Mouse (Mus musculus): ENCODE results near the gene Snx30. TPM values are rescaled to one million over a fixed set of nuclear protein-coding genes. Genes with fewer than 3 reads are reported as not detected.

Snx30 gene
- 1.2 and 1.6 TPM in 2 replicates for polyA plus RNA-seq (2012; rRNA removed)
- 2.2 and 2.5 TPM in 2 replicates for polyA plus RNA-seq (2014; fragmentation: Nextera tagmentation; extraction: Ambion mirVana)

GRCm38 (mm10) chr4:59805181-59805967 lies at the start of gene Snx30:
Gene Snx30, plus strand, starts transcription at chr4:59805840.
- H3K36me3 ChIP-seq (replicated peaks; ENCODE audit: control insufficient read depth, insufficient read depth, low read depth), result no peaks in the 10 kb centered on the region
- H3K9me3 ChIP-seq (ENCODE audit: control insufficient read depth, low read length), result no peaks in the 10 kb centered on the region
- H3K4me1 ChIP-seq (replicated peaks; ENCODE audit: control insufficient read depth in 2 of 2, insufficient read depth in 2 of 2, low read length in 1 of 2), result peaks cover 15 to 26% of the 10 kb centered on the region in 2 experiments
- no peaks in the 10 kb centered on the region for H3K27me3 ChIP-seq (ENCODE audit: control insufficient read depth, insufficient read depth, low read length)
- peak within 1 kb of the TSS; percentile 77 for H3K9ac ChIP-seq (replicated peaks)
- ATAC-seq (ENCODE audit: insufficient read depth) (peak; percentile 84), DNase-seq (ENCODE audit: low read depth in 3 of 3, low spot score in 3 of 3) (peak; percentile 74 to 75 (median 74))
- peak within 1 kb of the TSS; percentile 86 to 96 for H3K4me3 ChIP-seq (ENCODE audit: insufficient read depth in 1 of 2, low read depth in 2 of 2, low read length in 2 of 2)
- TF ChIP-seq CTCF (IDR thresholded peaks at IDR 0.05; ENCODE audit: low read depth) (no peak), EP300 (IDR thresholded peaks at IDR 0.05; ENCODE audit: low read depth) (no peak)
- WGBS (ENCODE audit: insufficient replicate concordance), result 6% methylated on average over 45 of the region's 45 CpGs
- peak within 1 kb of the TSS; percentile 4 for H3K27ac ChIP-seq
- peak within 1 kb of the TSS; percentile 100 for H3K4me2 ChIP-seq (ENCODE audit: low read depth)

- no peaks in the 10 kb centered on the region for H3K36me3 ChIP-seq (replicated peaks; ENCODE audit: control insufficient read depth, insufficient read depth, low read depth)
- no peak overlapping the region for H3K4me2 ChIP-seq (ENCODE audit: low read depth)
- DNase-seq (ENCODE audit: low read depth in 3 of 3, low spot score in 3 of 3) (no peak), ATAC-seq (ENCODE audit: insufficient read depth) (no peak)
- H3K27me3 ChIP-seq (ENCODE audit: control insufficient read depth, insufficient read depth, low read length), result no peaks in the 10 kb centered on the region
- H3K4me3 ChIP-seq (ENCODE audit: insufficient read depth in 1 of 2, low read depth in 2 of 2, low read length in 2 of 2), result no peak overlapping the region
- no peak overlapping the region for H3K27ac ChIP-seq
- H3K9me3 ChIP-seq (ENCODE audit: control insufficient read depth, low read length), result no peaks in the 10 kb centered on the region
- whole genome bisulfite sequencing (ENCODE audit: insufficient replicate concordance), result 59% methylated on average over 9 of the region's 9 CpGs
- TF ChIP-seq EP300 (IDR thresholded peaks at IDR 0.05; ENCODE audit: low read depth), result 0 out of 2 replicates have a peak, but pooled peaks have one; percentile 15
- no peak for TF ChIP-seq CTCF (IDR thresholded peaks at IDR 0.05; ENCODE audit: low read depth)
- no peak overlapping the region for H3K9ac ChIP-seq (replicated peaks)
- H3K4me1 ChIP-seq (replicated peaks; ENCODE audit: control insufficient read depth in 2 of 2, insufficient read depth in 2 of 2, low read length in 1 of 2), result no peaks in the 10 kb centered on the region
Measured at GRCm38 (mm10) chr4:59756332-59757082, 49.1 kb upstream of the Snx30 start.

- Histone ChIP-seq H3K9ac (replicated peaks) (no peak overlapping the region), H3K36me3 (replicated peaks; ENCODE audit: control insufficient read depth, insufficient read depth, low read depth) (no peaks in the 10 kb centered on the region), H3K4me2 (ENCODE audit: low read depth) (no peak overlapping the region), H3K27me3 (ENCODE audit: control insufficient read depth, insufficient read depth, low read length) (no peaks in the 10 kb centered on the region), H3K27ac (no peak overlapping the region), H3K4me1 (replicated peaks; ENCODE audit: control insufficient read depth in 2 of 2, insufficient read depth in 2 of 2, low read length in 1 of 2) (no peaks in the 10 kb centered on the region), H3K4me3 (ENCODE audit: insufficient read depth in 1 of 2, low read depth in 2 of 2, low read length in 2 of 2) (no peak overlapping the region), H3K9me3 (ENCODE audit: control insufficient read depth, low read length) (no peaks in the 10 kb centered on the region)
- no peak for ATAC-seq (ENCODE audit: insufficient read depth)
- no peak for TF ChIP-seq EP300 (IDR thresholded peaks at IDR 0.05; ENCODE audit: low read depth)
- no peak for TF ChIP-seq CTCF (IDR thresholded peaks at IDR 0.05; ENCODE audit: low read depth)
- DNase-seq (ENCODE audit: low read depth in 3 of 3, low spot score in 3 of 3), result no peak
- 74% methylated on average over 12 of the region's 12 CpGs for WGBS (ENCODE audit: insufficient replicate concordance)
Measured at GRCm38 (mm10) chr4:59757452-59758435, 47.9 kb upstream of the Snx30 start.

- Histone ChIP-seq H3K36me3 (replicated peaks; ENCODE audit: control insufficient read depth, insufficient read depth, low read depth) (no peaks in the 10 kb centered on the region), H3K9me3 (ENCODE audit: control insufficient read depth, low read length) (no peaks in the 10 kb centered on the region), H3K27ac (no peak overlapping the region), H3K4me3 (ENCODE audit: insufficient read depth in 1 of 2, low read depth in 2 of 2, low read length in 2 of 2) (no peak overlapping the region), H3K27me3 (ENCODE audit: control insufficient read depth, insufficient read depth, low read length) (no peaks in the 10 kb centered on the region), H3K4me1 (replicated peaks; ENCODE audit: control insufficient read depth in 2 of 2, insufficient read depth in 2 of 2, low read length in 1 of 2) (peaks cover 0 to 2% of the 10 kb centered on the region in 2 experiments; a peak in 2 of 4 replicates), H3K9ac (replicated peaks) (no peak overlapping the region), H3K4me2 (ENCODE audit: low read depth) (no peak overlapping the region)
- TF ChIP-seq EP300 (IDR thresholded peaks at IDR 0.05; ENCODE audit: low read depth) (no peak), CTCF (IDR thresholded peaks at IDR 0.05; ENCODE audit: low read depth) (peak; percentile 44)
- DNase-seq (ENCODE audit: low read depth in 3 of 3, low spot score in 3 of 3), result no peak
- no peak for ATAC-seq (ENCODE audit: insufficient read depth)
- 60% methylated on average over 4 of the region's 4 CpGs for WGBS (ENCODE audit: insufficient replicate concordance)
Measured at GRCm38 (mm10) chr4:59760016-59760415, 45.6 kb upstream of the Snx30 start.

Measured in liver, embryonic 14.5 days (tissue).